Mouse (Mus musculus) myocyte (in vitro differentiated cells): Measurements from ENCODE around the gene Ly6g. TPM values are rescaled to one million over a fixed set of nuclear protein-coding genes. Genes with fewer than 3 reads are reported as not detected.
"Not testable (repeated sequence)": the region's sequence is repeated elsewhere in the genome, so short reads cannot be mapped to it uniquely, and the experiment has no call there.

Experiments
- H3K27me3 ChIP-seq: one replicate; pipeline ENCODE4 v1.6.1; 2011; ENCODE audit not compliant: control insufficient read depth, insufficient read depth, insufficient read length
- H3K36me3 ChIP-seq: one replicate; pipeline ENCODE4 v1.6.1; 2011; ENCODE audit not compliant: control insufficient read depth, insufficient read depth
- H3K4me2 ChIP-seq: one replicate; pipeline ENCODE4 v1.6.1; 2011; ENCODE audit warnings: low read depth, control low read depth
- H3K4me3 ChIP-seq: one replicate; pipeline ENCODE4 v1.5.1; 2011; ENCODE audit warnings: mild to moderate bottlenecking, control low read depth, moderate library complexity
- H3K79me2 ChIP-seq: one replicate; pipeline ENCODE4 v1.6.1; 2011; ENCODE audit not compliant: control insufficient read depth, insufficient read depth
- H3ac ChIP-seq: one replicate; pipeline ENCODE4 v1.6.1; 2011; ENCODE audit not compliant: control insufficient read depth, insufficient read length
- CEBPB ChIP-seq: IDR thresholded peaks from 2 replicates; pipeline ENCODE4 v1.6.1; 2011; ENCODE audit warnings: mild to moderate bottlenecking, moderate library complexity; ENCODE audit not compliant: poor library complexity, insufficient read depth, severe bottlenecking
- E2F4 ChIP-seq: IDR thresholded peaks from one replicate; pipeline ENCODE4 v1.6.1; 2011; ENCODE audit warnings: mild to moderate bottlenecking, control low read depth, moderate library complexity; ENCODE audit not compliant: insufficient read depth
- MAX ChIP-seq: IDR thresholded peaks from one replicate; pipeline ENCODE4 v1.6.1; 2011; ENCODE audit warnings: low read depth, mild to moderate bottlenecking, control low read depth
- MYOD1 ChIP-seq, 3 experiments: IDR thresholded peaks; one replicate each; pipeline ENCODE4 v1.6.1; 2011; ENCODE audit warnings: control low read depth in 2 of 3, low read depth in 2 of 3, mild to moderate bottlenecking in 2 of 3, moderate library complexity in 1 of 3; ENCODE audit not compliant: insufficient read length in 2 of 3, control insufficient read depth in 1 of 3
- MYOG ChIP-seq, 3 experiments: IDR thresholded peaks; one replicate each; pipeline ENCODE4 v1.6.1; 2011; ENCODE audit warnings: control low read depth in 2 of 3, low read depth in 2 of 3, mild to moderate bottlenecking in 2 of 3; ENCODE audit not compliant: insufficient read length in 2 of 3, control insufficient read depth in 1 of 3, insufficient read depth in 1 of 3
- POLR2A ChIP-seq: IDR thresholded peaks from one replicate; pipeline ENCODE4 v1.6.1; 2011; ENCODE audit warnings: low read depth, mild to moderate bottlenecking, control low read depth, moderate library complexity; ENCODE audit not compliant: insufficient read length
- POLR2AphosphoS2 ChIP-seq: IDR thresholded peaks from one replicate; pipeline ENCODE4 v1.6.1; 2011; ENCODE audit warnings: low read depth, control low read depth; ENCODE audit not compliant: insufficient read length
- REST ChIP-seq: IDR thresholded peaks from one replicate; pipeline ENCODE4 v1.6.1; 2011; ENCODE audit warnings: mild to moderate bottlenecking, control low read depth, moderate library complexity; ENCODE audit not compliant: insufficient read depth, insufficient read length
- SRF ChIP-seq: IDR thresholded peaks from one replicate; pipeline ENCODE4 v1.6.1; 2011; ENCODE audit warnings: low read depth; ENCODE audit not compliant: control insufficient read depth, insufficient read length
- TCF12 ChIP-seq: IDR thresholded peaks from one replicate; pipeline ENCODE4 v1.6.1; 2011; ENCODE audit warnings: mild to moderate bottlenecking, control low read depth; ENCODE audit not compliant: poor library complexity, insufficient read depth, severe bottlenecking
- TCF3 ChIP-seq: IDR thresholded peaks from one replicate; pipeline ENCODE4 v1.6.1; 2011; ENCODE audit warnings: low read depth, control low read depth; ENCODE audit not compliant: insufficient read length
- USF1 ChIP-seq: IDR thresholded peaks from one replicate; pipeline ENCODE4 v1.6.1; 2011; ENCODE audit warnings: low read depth, mild to moderate bottlenecking, control low read depth, moderate library complexity
- polyA plus RNA-seq: library from polyadenylated mRNA; unstranded; fragments of >200 nt; fragmentation: generic; extraction: Trizol; gene quantifications from one replicate; pipeline ENCODE4 v1.2.1, GENCODE M21; 2012; ENCODE audit warnings: missing spikeins

The Ly6g gene
- polyA plus RNA-seq, 1 experiment = not detected

DNA sequence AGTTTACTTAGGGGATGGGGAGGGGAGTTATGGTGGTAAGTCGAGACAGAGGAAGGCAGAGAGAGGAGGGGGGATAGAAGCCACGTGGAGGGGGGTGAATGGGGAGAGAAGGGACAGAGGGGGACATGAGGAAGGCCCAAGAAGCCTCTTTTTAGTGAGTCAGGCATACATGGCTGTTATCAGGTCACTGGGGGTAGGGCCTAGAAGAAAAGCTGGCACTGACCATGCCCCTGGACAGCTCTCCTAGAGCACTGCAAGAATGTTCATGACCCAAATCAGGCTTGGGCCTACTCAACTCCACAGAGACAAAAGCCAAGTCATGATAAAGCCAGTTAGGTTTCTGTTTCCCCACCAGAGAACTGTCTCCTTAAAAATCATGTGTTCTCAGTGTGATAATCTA, 31.3 kb downstream of the Ly6g start:
- Histone ChIP-seq H3K79me2 (no peaks in the 10 kb centered on the region), H3K27me3 (no peaks in the 10 kb centered on the region), H3K4me3 (no peak overlapping the region), H3ac (no peak overlapping the region), H3K36me3 (no peaks in the 10 kb centered on the region), H3K4me2 (no peak overlapping the region)
- no peak for TF ChIP-seq MYOD1 (IDR thresholded peaks at IDR 0.05; ENCODE audit: control insufficient read depth in 1 of 3, insufficient read length in 2 of 3, low read depth in 2 of 3)
- no peak for TF ChIP-seq MYOG (IDR thresholded peaks at IDR 0.05; ENCODE audit: control insufficient read depth in 1 of 3, insufficient read depth in 1 of 3, insufficient read length in 2 of 3, low read depth in 2 of 3)
- no peak for TF ChIP-seq CEBPB

DNA sequence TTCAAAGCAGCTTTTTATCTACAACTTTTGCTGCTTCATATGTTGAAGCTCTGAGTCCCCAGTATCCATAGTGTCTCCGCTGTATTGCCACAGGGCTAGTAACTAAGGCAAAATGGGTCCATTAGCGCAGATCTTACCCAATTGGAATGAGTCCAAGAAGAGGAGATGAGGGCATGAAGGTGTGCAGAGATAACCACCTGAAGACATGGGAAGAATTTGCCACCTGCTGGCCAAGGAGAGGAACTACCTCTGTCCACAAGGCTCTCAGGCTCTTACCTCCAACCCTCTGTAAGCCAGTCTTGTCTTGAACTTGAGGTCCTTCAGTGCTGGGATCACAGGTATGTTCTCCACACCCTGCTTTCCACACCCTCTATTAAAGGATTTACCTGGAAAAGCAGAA, 34.1 kb downstream of the Ly6g start:
- Histone ChIP-seq H3K27me3 (no peaks in the 10 kb centered on the region), H3K4me3 (no peak overlapping the region), H3K4me2 (no peak overlapping the region), H3K79me2 (no peaks in the 10 kb centered on the region), H3K36me3 (no peaks in the 10 kb centered on the region), H3ac (no peak overlapping the region)
- no peak for TF ChIP-seq TCF12
- no peak for TF ChIP-seq REST
- TF ChIP-seq MYOG (IDR thresholded peaks at IDR 0.05; ENCODE audit: control insufficient read depth in 1 of 3, insufficient read depth in 1 of 3, insufficient read length in 2 of 3, low read depth in 2 of 3) = no peak
- no peak for TF ChIP-seq SRF
- no peak for TF ChIP-seq E2F4
- TF ChIP-seq USF1 = no peak
- TF ChIP-seq MAX = no peak
- no peak for TF ChIP-seq POLR2A
- TF ChIP-seq TCF3 = no peak
- no peak for TF ChIP-seq CEBPB
- TF ChIP-seq POLR2AphosphoS2 = no peak
- no peak for TF ChIP-seq MYOD1 (IDR thresholded peaks at IDR 0.05; ENCODE audit: control insufficient read depth in 1 of 3, insufficient read length in 2 of 3, low read depth in 2 of 3)

DNA sequence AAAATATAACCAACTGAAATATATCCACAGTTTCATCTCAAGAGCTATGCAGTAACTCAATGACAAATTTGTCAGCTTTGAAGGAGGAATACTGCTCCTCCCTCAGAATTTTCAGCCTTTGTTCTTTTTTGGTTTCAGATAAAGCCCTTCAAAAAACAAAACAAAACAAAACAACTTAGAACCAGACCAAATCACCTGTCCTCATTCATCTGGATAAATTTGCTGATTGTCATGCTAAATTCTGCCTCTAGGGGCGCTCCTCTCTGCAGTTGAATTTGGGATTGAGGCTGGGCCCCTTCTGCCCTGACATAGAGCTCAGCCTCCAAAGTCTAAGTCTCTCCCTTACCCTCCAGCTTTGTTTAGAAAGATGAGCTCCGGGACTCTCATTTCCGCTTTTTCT, 35.5 kb downstream of the Ly6g start:
- H3ac ChIP-seq, H3K27me3 ChIP-seq, H3K79me2 ChIP-seq, H3K4me3 ChIP-seq, H3K4me2 ChIP-seq, H3K36me3 ChIP-seq: not testable (repeated sequence)

Other genes starting within 250 kb of the Ly6g start
- 0.20 TPM for gene Ly6i, start 171.8 kb upstream of the Ly6g start, polyA plus RNA-seq
- 219 TPM for gene Ly6a, start 157.2 kb upstream of the Ly6g start, polyA plus RNA-seq
- 77.8 TPM for gene Ly6c1, start 106.4 kb upstream of the Ly6g start, polyA plus RNA-seq
- gene Ly6c2, start 43.3 kb upstream of the Ly6g start, polyA plus RNA-seq = 32.8 TPM
- 2.4 TPM for gene BC025446, start 61.1 kb downstream of the Ly6g start, polyA plus RNA-seq
- 0.64 TPM for gene Ly6f, start 113.2 kb downstream of the Ly6g start, polyA plus RNA-seq